ENCODE assay signal across 8 mouse cellular contexts in the genomic region with DNA sequence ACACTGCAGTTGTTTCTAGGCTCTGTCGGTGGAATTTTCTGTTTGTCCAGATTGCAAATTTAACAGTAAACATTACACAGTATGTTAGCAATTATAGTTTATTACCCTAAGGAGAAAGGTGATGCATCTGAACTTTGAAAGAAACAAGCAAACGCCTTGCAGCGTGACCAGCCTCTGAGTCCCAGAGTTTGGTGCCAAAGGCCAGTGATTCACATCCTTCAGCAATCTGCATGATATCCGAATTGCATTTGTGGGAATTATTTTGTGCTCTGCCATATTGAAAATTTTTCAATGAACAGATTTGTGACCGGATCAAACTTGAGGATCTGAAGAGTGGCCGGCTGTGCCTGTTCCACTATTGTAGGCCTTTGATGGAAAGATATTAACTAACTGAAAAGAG. TPM values are rescaled to one million over a fixed set of nuclear protein-coding genes. Genes with fewer than 3 reads are reported as not detected.
DNase-seq lines count a peak whose midpoint lies in the region; ATAC-seq and TF ChIP-seq lines count a peak whose summit lies in the region.

No protein-coding gene starts in this region.

- TF ChIP-seq EP300 in stomach, postnatal 0 days (optimal IDR thresholded peaks at IDR 0.05): no peak

- 77% methylated on average over 6 of the region's 6 CpGs for WGBS in heart, embryonic 11.5 days (ENCODE audit: insufficient replicate concordance)
- WGBS in neural tube, embryonic 12.5 days: 76% methylated on average over 6 of the region's 6 CpGs
- 53% methylated on average over 6 of the region's 6 CpGs for WGBS in limb, embryonic 11.5 days
- WGBS in stomach, postnatal 0 days: 68% methylated on average over 6 of the region's 6 CpGs

- no peak for TF ChIP-seq CTCF in stomach, postnatal 0 days (IDR thresholded peaks at IDR 0.05; ENCODE audit: low read depth)

- H3K4me3 ChIP-seq in heart, embryonic 11.5 days (ENCODE audit: low read depth, low read length): peak overlapping the region; percentile 63
- peak overlapping the region; percentile 58; the same call in 1 of the 2 replicates for H3K4me3 ChIP-seq in neural tube, embryonic 12.5 days
- no peak overlapping the region for H3K4me3 ChIP-seq in limb, embryonic 11.5 days (ENCODE audit: low read depth, low read length)
- peak overlapping the region; percentile 48 for H3K4me3 ChIP-seq in stomach, postnatal 0 days (ENCODE audit: low read depth, low read length)

- no peaks in the 10 kb centered on the region for H3K4me1 ChIP-seq in heart, embryonic 11.5 days (ENCODE audit: control insufficient read depth, insufficient read depth, low read length)
- peaks cover 9% of the 10 kb centered on the region; the same call in 1 of the 2 replicates for H3K4me1 ChIP-seq in neural tube, embryonic 12.5 days
- H3K4me1 ChIP-seq in limb, embryonic 11.5 days (ENCODE audit: control insufficient read depth, insufficient read depth, low read length): no peaks in the 10 kb centered on the region
- no peaks in the 10 kb centered on the region for H3K4me1 ChIP-seq in stomach, postnatal 0 days (replicated peaks; ENCODE audit: control insufficient read depth, insufficient read depth)

- no peak for ATAC-seq in heart, embryonic 11.5 days (replicated peaks; ENCODE audit: insufficient number of reproducible peaks, low FRiP score, low TSS enrichment)
- ATAC-seq in neural tube, embryonic 12.5 days (ENCODE audit: low FRiP score, low read depth): no peak
- no peak for ATAC-seq in limb, embryonic 11.5 days (ENCODE audit: insufficient number of reproducible peaks, low FRiP score, low TSS enrichment, low read depth)
- ATAC-seq in stomach, postnatal 0 days (ENCODE audit: low FRiP score, low TSS enrichment): no peak

- no peaks in the 10 kb centered on the region for H3K9me3 ChIP-seq in heart, embryonic 11.5 days (replicated peaks; ENCODE audit: control insufficient read depth, low read length)
- H3K9me3 ChIP-seq in neural tube, embryonic 12.5 days: no peaks in the 10 kb centered on the region
- no peaks in the 10 kb centered on the region for H3K9me3 ChIP-seq in limb, embryonic 11.5 days (ENCODE audit: control insufficient read depth, low read length)
- H3K9me3 ChIP-seq in stomach, postnatal 0 days (ENCODE audit: control insufficient read depth, low read length): no peaks in the 10 kb centered on the region

- H3K36me3 ChIP-seq in heart, embryonic 11.5 days (ENCODE audit: control insufficient read depth, insufficient read depth, low read length): no peaks in the 10 kb centered on the region
- H3K36me3 ChIP-seq in neural tube, embryonic 12.5 days: no peaks in the 10 kb centered on the region
- H3K36me3 ChIP-seq in limb, embryonic 11.5 days (ENCODE audit: control insufficient read depth, insufficient read depth, low read length): no peaks in the 10 kb centered on the region
- H3K36me3 ChIP-seq in stomach, postnatal 0 days (ENCODE audit: control insufficient read depth, insufficient read depth, low read length): no peaks in the 10 kb centered on the region

- no peak overlapping the region for H3K9ac ChIP-seq in heart, embryonic 11.5 days (ENCODE audit: low read depth, low read length)
- H3K9ac ChIP-seq in neural tube, embryonic 12.5 days: no peak overlapping the region
- H3K9ac ChIP-seq in limb, embryonic 11.5 days (ENCODE audit: low read length): no peak overlapping the region
- H3K9ac ChIP-seq in stomach, postnatal 0 days (ENCODE audit: low read length): no peak overlapping the region

- intact Hi-C loops in heart, postnatal 25 days (cut with DNase I): no loop called here

- H3K27me3 ChIP-seq in heart, embryonic 11.5 days (ENCODE audit: control insufficient read depth, insufficient read depth, low read length): peaks cover 18% of the 10 kb centered on the region
- H3K27me3 ChIP-seq in neural tube, embryonic 12.5 days (replicated peaks): peaks cover 14% of the 10 kb centered on the region
- peaks cover 16% of the 10 kb centered on the region for H3K27me3 ChIP-seq in limb, embryonic 11.5 days (ENCODE audit: control insufficient read depth, insufficient read depth, low read length)
- H3K27me3 ChIP-seq in stomach, postnatal 0 days (ENCODE audit: control insufficient read depth, insufficient read depth, low read length): no peaks in the 10 kb centered on the region

- no peak overlapping the region for H3K27ac ChIP-seq in heart, embryonic 11.5 days (ENCODE audit: low read depth, low read length)
- H3K27ac ChIP-seq in neural tube, embryonic 12.5 days: no peak overlapping the region
- H3K27ac ChIP-seq in limb, embryonic 11.5 days (replicated peaks; ENCODE audit: low read depth, low read length): no peak overlapping the region
- no peak overlapping the region for H3K27ac ChIP-seq in stomach, postnatal 0 days (replicated peaks)

- DNase-seq in heart, postnatal 25 days (ENCODE audit: low spot score): no peak
- DNase-seq in neural tube, embryonic 10.5 days (ENCODE audit: extremely low spot score, low spot score): no peak
- DNase-seq in limb, embryonic 11.5 days (ENCODE audit: low spot score): no peak
- no peak for DNase-seq in stomach, postnatal 0 days (ENCODE audit: low spot score)
- no peak for DNase-seq in ovary, adult 18-20 months (ENCODE audit: low spot score)
- DNase-seq in urinary bladder, adult 18-20 months (ENCODE audit: low spot score in 2 of 2): no peak

- H3K4me2 ChIP-seq in heart, embryonic 11.5 days: peak overlapping the region; percentile 99; the same call in 1 of the 2 replicates
- H3K4me2 ChIP-seq in neural tube, embryonic 12.5 days (replicated peaks): peak overlapping the region; percentile 91
- peak overlapping the region; percentile 100; the same call in 1 of the 2 replicates for H3K4me2 ChIP-seq in limb, embryonic 11.5 days (ENCODE audit: low read depth, severe bottlenecking)
- H3K4me2 ChIP-seq in stomach, postnatal 0 days (replicated peaks; ENCODE audit: low read depth): peak overlapping the region; percentile 93

RNA-seq across cellular contexts. Expression of gene Rapgef4, which starts 0.9 kb away (rescaled TPM):
- polyA plus RNA-seq in heart, embryonic 11.5 days (2014; fragmentation: Nextera tagmentation; extraction: Ambion mirVana): 2.6 and 4.0 TPM in 2 replicates
- total RNA-seq in heart, postnatal 25 days (2021): 10 to 100 TPM; 21.5 to 23.1 TPM
- polyA plus RNA-seq in neural tube, embryonic 12.5 days (2016; fragmentation: Nextera tagmentation; extraction: Ambion mirVana): 19.1 and 24.0 TPM in 2 replicates
- polyA plus RNA-seq in limb, embryonic 11.5 days (2014; fragmentation: Nextera tagmentation; extraction: Ambion mirVana): 0.88 and 1.6 TPM in 2 replicates
- polyA plus RNA-seq in stomach, postnatal 0 days (2015; fragmentation: Nextera tagmentation; extraction: Ambion mirVana): 3.5 and 3.6 TPM in 2 replicates
